Comparison of ENCODE assay signal across 8 mouse cellular contexts in genomic region chr8:102780899-102781298, GRCm38 (mm10). TPM values are rescaled to one million over a fixed set of nuclear protein-coding genes. Genes with fewer than 3 reads are reported as not detected.
DNase-seq lines count a peak whose midpoint lies in the region; ATAC-seq and TF ChIP-seq lines count a peak whose summit lies in the region.

No protein-coding gene starts in this region.

- WGBS in forebrain, embryonic 16.5 days, result under 1% methylated on average over 12 of the region's 12 CpGs
- WGBS in lung, postnatal 0 days, result 1% methylated on average over 12 of the region's 12 CpGs

- 0 out of 2 replicates have a peak, but pooled peaks cover 2% of the 10 kb centered on the region for H3K27me3 ChIP-seq in forebrain, embryonic 16.5 days (replicated peaks; ENCODE audit: control insufficient read depth, insufficient read depth, low read length)
- H3K27me3 ChIP-seq in lung, postnatal 0 days (replicated peaks; ENCODE audit: insufficient read depth, low read length), result 0 out of 2 replicates have a peak, but pooled peaks cover 16% of the 10 kb centered on the region

- TF ChIP-seq CTCF in lung, postnatal 0 days (IDR thresholded peaks at IDR 0.05), result peak; percentile 94

- TF ChIP-seq EP300 in lung, postnatal 0 days (IDR thresholded peaks at IDR 0.05), result no peak

- peak; percentile 24 for ATAC-seq in forebrain, embryonic 16.5 days
- ATAC-seq in lung, postnatal 0 days, result no peak
- no peak for ATAC-seq in erythroblast, adult 5-6 weeks (replicated peaks; ENCODE audit: low FRiP score, poor library complexity, severe bottlenecking)

- DNase-seq in MN1 (ENCODE audit: low spot score), result peak; percentile 91
- DNase-seq in cerebellum, adult 11-12 months, result peak; percentile 17
- peak; percentile 89 for DNase-seq in heart, postnatal 4 days
- DNase-seq in layer of hippocampus, adult 9-11 months, result peak; percentile 68
- DNase-seq in lung, postnatal 0 days (ENCODE audit: low spot score), result peak; percentile 80
- DNase-seq in retina, adult 2 months (ENCODE audit: low read depth, low spot score), result peak; percentile 51

- H3K36me3 ChIP-seq in forebrain, embryonic 16.5 days (ENCODE audit: control insufficient read depth, insufficient read depth), result no peaks in the 10 kb centered on the region
- no peaks in the 10 kb centered on the region for H3K36me3 ChIP-seq in lung, postnatal 0 days (ENCODE audit: insufficient read depth, low read length)

- peaks cover 29% of the 10 kb centered on the region for H3K4me1 ChIP-seq in forebrain, embryonic 16.5 days (replicated peaks; ENCODE audit: control insufficient read depth, insufficient read depth, low read length)
- peaks cover 6% of the 10 kb centered on the region; the same call in 1 of the 2 replicates for H3K4me1 ChIP-seq in lung, postnatal 0 days (ENCODE audit: insufficient read depth, low read depth, low read length)

- peak overlapping the region; percentile 47 for H3K4me3 ChIP-seq in forebrain, embryonic 16.5 days (replicated peaks; ENCODE audit: low read length)
- peak overlapping the region; percentile 31 for H3K4me3 ChIP-seq in lung, postnatal 0 days (ENCODE audit: low read depth, low read length)

- H3K9me3 ChIP-seq in forebrain, embryonic 16.5 days (ENCODE audit: control insufficient read depth, low read length), result no peaks in the 10 kb centered on the region
- no peaks in the 10 kb centered on the region for H3K9me3 ChIP-seq in lung, postnatal 0 days (ENCODE audit: low read length)

- H3K9ac ChIP-seq in forebrain, embryonic 16.5 days (replicated peaks; ENCODE audit: low read depth, low read length), result peak overlapping the region; percentile 52; the same call in 1 of the 2 replicates
- no peak overlapping the region for H3K9ac ChIP-seq in lung, postnatal 0 days (replicated peaks; ENCODE audit: low read depth)

- H3K4me2 ChIP-seq in forebrain, embryonic 16.5 days (ENCODE audit: low read length), result peak overlapping the region; percentile 71
- H3K4me2 ChIP-seq in lung, postnatal 0 days (replicated peaks; ENCODE audit: low read depth, low read length), result peak overlapping the region; percentile 56

- H3K27ac ChIP-seq in forebrain, embryonic 16.5 days (ENCODE audit: low read length), result peak overlapping the region; percentile 72
- H3K27ac ChIP-seq in lung, postnatal 0 days (ENCODE audit: low read length), result no peak overlapping the region

RNA-seq across cellular contexts. Expression of gene Cdh11, which starts 4.5 kb away (rescaled TPM):
- 36.0 and 40.6 TPM in 2 replicates for polyA plus RNA-seq in forebrain, embryonic 16.5 days (2015; fragmentation: Nextera tagmentation; extraction: Ambion mirVana)
- 10 to 100 TPM; 46.4 to 58.5 TPM for total RNA-seq in heart, postnatal 4 days (2021)
- 89.4 and 98.6 TPM in 2 replicates for polyA plus RNA-seq in lung, postnatal 0 days (2015; fragmentation: Nextera tagmentation; extraction: Ambion mirVana)
- 0.21 and 0.38 TPM in 2 replicates for total RNA-seq in erythroblast, adult 5-6 weeks (2015; ENCODE audit: low replicate concordance)
- 0.51 and 0.84 TPM in 2 replicates for total RNA-seq in erythroblast, adult 5-6 weeks (2017; ENCODE audit: low replicate concordance)

Comparison
In these comparisons a context has a peak if more than half of its experiments do, and no peak if none do; other contexts are left out.
1. DNase-seq: peak in every context shown above with its lines; median percentile 91 in MN1; 89 in heart, postnatal 4 days; 80 in lung, postnatal 0 days; 68 in layer of hippocampus, adult 9-11 months; 51 in retina, adult 2 months; 17 in cerebellum, adult 11-12 months.
2. RNA of gene Cdh11, which starts 4.5 kb away (total RNA-seq): 46.4 to 58.5 TPM in heart, postnatal 4 days; 0.21 to 0.84 TPM in erythroblast, adult 5-6 weeks; every median in the first group is over 10 times any median in the second.